Mouse (Mus musculus) gastrocnemius, postnatal 14 days (tissue): Measurements from ENCODE around the gene Zfhx3. TPM values are rescaled to one million over a fixed set of nuclear protein-coding genes. Genes with fewer than 3 reads are reported as not detected.

ENCODE experiments used
- DNase-seq: peaks from one replicate; pipeline ENCODE4 v3.0.0; 2021; ENCODE audit warnings: mixed read lengths
- intact Hi-C: fragments of 180-260 bp; cut with DNase I; formaldehyde crosslinking; loops from one replicate; pipeline ENCODE4 v1.15.1; 2025; ENCODE audit warnings: low total_unique reads
- total RNA-seq, 2 experiments: library from RNA; stranded (reverse); gene quantifications; 2 replicates each; pipeline ENCODE4 v1.2.3; 2021

Zfhx3 gene
- total RNA-seq, 2 experiments from 2014 or later = 9.7 to 10.8 TPM

DNA sequence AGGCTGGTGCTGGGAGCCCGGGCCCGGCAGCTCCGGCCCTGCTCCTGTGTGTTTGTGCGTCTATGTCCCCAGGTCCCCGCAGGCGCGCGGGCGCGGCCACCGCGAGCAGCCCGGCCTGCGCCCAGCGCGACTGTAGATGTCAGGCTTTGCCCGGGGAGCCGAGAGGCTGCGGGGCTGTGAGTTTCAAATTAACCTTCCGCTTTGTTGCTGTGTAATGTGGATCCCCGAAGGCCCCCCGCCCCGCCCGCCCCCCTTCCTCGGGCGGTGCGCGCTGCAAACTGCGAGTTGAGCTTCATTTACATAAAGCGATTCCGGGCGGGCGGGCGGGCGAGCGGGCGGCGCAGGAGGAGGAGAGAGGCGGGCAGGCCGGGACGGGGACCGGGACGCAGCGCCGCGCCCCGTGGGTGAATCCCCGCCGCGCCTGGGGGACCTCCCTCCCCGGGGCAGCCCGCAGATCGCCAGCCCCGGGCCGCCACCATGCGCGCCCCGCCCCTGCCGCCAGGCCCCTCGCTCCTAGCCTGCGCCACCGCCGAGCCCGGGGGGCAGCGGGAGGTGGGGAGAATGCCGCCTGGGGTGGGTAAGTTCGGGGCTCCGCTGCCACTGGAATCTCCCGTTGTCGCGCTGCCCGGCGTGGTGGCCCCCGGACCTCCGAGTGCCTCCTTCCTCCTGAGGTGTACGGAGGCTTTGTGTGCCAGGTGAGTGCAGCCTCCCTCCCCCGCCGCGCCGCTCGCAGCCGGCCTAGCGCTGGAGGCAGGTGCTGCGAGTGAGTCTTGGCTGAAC, 772.4 kb downstream of the Zfhx3 start:
- peak; percentile 61 for DNase-seq
- intact Hi-C loops = no loop called here

DNA sequence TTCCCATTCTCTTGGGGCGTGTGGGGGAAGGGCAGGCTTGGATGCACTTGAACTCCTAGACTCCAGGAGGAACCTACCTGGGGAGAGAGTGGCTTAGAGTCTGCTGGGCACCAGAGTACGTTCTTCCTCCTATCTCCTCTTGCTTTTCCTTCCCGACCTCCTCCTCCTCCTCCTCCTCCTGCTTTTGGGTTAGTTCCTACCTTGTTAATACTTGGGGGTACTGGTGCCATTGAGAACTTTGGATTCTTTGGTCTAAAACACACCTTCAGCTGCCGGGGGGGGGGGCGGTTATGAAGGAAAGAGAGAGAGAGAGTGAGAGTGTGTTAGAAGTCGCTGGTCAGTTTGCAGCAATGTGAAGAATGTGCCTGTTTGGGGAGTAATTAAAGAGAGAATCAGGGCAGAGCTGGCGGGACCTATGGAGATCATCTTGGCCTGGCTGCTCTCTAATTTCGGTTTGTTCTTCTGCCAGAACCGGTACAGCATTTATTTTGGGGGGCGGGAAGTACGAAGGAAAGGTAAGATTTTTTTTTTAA, 773.0 kb downstream of the Zfhx3 start:
- DNase-seq = no peak
- intact Hi-C loops = no loop called here

DNA sequence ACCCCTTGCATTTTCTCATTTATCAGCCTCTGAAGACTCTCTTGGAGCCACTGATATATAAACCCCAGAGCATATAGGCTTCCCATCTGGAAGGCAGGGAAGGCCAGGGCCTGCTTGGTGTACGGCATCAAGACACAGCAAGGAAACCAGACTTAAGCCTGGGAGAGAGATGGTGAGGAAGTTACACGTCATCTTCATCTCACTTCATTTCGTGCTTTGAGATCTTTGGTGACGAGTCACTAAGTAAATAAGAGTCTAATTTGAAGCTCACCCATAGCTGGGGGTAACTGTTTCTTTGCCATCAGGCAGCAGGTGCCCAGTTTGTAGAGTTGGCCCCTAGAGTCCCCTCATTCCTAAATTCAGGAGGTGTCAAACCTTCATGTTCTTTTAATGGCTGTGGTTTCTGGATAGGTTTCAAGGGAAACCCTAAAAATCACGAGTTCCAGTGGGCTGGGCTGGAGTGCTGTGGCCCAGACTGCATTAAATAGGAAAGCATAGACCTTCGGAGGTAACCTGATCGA, 773.9 kb downstream of the Zfhx3 start:
- DNase-seq = no peak
- intact Hi-C loops = no loop called here

DNA sequence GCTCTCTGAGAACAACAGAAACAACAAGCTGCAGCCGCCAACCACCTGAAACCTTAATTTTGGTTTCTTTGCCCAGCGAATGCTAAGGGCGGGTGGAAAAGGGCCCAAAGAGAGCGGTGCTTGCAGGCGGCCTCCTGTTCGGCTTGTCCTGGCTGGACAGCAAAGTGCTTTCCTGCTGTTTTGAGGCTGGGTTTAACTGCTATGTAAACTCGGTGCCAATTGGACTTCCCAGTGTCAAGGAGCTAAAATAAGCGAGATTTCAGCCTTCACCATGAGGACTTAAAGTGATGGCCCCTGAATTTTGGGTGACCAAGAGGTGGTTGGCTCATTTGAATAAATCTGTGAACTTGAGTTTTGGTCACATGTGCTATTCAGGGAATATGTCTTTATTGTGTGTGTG, 775.1 kb downstream of the Zfhx3 start:
- intact Hi-C loops = no loop called here
- no peak for DNase-seq

DNA sequence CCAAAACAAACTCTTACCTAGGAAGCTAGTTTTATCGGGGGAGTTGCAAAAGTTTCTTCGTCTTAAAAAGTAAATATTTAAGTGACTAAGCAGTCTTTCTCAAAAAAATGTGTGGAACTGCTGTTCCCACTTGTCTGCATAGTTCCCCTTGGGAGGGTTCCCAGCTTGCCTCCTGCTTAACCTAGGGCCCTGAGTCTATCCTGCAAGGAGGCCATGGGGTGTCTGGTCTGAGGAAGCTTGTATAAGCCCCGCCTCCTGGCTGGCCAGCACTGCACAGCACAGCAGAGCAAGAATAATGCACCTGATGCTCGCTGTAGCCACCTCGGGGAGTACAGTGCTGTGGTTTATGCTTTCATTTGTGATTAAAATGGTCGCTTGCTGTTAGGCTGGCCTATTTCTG, 775.6 kb downstream of the Zfhx3 start:
- no peak for DNase-seq
- intact Hi-C loops = no loop called here

DNA sequence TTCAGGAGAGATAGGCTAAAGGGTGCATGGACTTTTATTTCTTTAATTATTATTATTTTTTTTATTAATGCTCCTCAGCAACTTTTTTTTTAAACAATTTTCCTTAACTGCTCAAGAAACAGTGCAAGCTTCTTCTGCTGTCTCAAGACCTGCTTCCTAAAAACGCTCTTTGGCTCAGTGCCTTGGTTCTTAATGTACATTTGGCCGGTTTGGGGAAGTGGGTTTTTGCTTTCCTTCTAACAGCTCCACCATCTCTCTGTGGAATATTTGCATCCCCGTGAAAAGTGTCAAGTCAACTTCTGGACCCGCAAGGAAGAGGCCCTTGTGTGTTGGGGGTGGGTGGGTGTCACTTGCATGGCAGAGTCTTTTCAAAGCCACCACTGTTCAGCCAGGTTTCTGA, 778.4 kb downstream of the Zfhx3 start:
- no peak for DNase-seq
- intact Hi-C loops = no loop called here

DNA sequence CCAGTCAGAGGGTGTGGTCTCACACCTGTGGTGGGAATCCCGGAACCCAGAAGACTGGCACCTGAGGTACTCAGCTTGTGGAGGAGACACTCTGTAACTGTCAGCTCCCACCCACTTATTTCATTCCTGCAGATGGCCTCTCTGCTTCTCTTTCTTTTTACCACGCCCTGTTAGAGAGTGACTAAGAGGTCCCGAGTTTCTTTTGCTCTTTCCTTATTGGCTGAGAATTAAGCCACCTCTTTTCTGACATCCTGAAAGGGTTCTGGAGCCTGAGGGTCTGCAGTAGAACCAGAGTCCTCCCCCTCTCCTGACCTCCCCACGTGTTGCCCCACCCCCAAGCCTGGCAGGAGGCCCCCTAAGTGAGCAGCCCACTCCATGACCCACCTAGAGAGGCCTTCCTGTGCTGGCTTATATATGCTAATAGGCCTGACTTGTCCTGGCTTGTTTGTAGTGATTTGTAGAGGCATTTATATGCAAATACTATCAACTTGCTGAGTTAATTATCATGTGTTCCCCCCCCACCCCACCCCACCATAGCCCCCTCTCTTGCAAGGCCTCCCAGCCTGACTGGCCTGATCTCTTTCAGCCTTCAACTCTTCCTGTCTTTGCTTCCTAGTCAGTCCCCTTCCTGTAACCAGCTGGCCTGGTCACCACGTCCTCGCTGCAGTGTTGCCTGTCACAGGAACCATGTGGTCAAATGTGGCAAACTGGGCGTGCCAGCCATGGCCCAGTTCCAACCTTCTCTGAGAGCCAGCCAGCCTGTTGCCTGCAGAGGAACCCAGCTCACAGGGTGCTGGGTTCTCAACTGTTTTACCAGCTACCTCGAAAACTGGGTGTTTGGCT, 780.4 kb downstream of the Zfhx3 start:
- peak; percentile 87 for DNase-seq
- intact Hi-C loops = no loop called here

DNA sequence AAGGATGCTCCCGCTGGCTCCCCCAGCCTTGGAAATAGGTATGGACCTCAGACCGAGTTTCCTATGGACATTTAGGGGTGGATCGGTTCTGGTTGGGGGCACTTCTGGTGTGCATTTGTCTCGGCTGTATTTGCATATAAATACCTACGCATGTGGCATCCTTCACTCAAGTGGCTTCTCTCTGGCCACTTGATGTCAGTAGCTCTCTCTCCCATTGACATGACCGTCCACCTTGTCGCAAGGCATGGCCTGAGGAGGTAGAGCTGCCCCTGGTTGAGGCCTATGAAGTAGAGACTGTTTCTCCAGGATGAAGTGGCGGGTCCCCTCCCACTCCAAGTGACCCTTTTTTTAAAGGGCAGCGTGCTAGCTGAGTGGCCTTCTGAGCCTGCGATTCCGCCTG, 781.2 kb downstream of the Zfhx3 start:
- DNase-seq = no peak
- intact Hi-C loops = no loop called here

DNA sequence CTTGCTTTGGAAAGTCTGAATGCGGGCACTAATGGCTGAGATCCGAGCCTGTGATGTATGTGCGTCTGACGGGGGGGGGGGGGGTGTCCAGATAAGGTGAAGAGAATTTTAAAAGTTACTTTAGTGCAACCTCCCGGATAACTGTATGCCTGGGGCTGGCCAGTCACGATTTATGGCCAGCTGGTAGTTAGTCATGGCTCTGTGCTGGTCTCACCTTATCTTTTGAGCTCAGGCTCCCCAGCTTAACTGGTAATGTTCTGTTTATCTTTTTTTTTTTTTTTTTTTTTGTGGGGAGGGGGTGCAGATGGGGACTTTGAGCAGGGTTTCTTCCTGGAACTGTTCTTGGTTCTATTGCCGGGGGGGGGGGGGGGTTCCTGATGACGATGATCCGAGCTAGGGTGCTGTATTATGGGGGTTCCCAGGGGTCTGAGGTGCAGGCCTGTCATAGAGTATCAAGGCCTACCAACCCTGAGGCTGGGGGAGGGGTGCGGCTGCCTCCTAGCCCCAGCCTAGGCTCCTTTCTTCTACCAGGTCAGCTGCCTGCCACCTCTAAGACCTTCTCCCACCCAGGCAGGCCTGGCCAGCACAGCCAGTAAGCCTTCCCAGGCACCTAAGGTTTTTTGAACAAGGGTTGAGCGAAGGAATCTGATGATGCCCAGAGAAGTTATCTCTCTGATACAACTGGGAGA, 782.5 kb downstream of the Zfhx3 start:
- no peak for DNase-seq

DNA sequence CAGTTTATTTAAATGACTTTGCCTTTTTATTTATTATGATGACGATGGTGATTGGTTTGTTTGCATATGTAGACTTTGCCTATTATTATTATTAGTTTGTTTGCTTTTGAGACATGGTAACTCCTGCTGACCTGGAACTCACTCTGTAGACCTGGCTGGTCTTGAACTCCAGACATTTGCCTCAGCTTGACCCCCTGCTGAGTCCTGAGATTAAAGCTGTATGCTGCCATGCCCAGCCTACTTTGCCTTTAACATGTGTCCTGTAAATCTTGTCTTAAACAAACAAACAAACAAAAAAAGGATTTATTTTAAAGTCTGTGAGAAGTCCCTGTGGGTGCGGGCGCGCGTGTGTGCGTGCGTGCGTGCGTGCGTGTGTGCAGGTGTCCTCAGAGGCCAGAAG, 783.2 kb downstream of the Zfhx3 start:
- intact Hi-C loops = no loop called here
- no peak for DNase-seq

More for the DNA sequence above, 782.5 kb downstream of the Zfhx3 start:
- intact Hi-C loops = no loop called here

DNA sequence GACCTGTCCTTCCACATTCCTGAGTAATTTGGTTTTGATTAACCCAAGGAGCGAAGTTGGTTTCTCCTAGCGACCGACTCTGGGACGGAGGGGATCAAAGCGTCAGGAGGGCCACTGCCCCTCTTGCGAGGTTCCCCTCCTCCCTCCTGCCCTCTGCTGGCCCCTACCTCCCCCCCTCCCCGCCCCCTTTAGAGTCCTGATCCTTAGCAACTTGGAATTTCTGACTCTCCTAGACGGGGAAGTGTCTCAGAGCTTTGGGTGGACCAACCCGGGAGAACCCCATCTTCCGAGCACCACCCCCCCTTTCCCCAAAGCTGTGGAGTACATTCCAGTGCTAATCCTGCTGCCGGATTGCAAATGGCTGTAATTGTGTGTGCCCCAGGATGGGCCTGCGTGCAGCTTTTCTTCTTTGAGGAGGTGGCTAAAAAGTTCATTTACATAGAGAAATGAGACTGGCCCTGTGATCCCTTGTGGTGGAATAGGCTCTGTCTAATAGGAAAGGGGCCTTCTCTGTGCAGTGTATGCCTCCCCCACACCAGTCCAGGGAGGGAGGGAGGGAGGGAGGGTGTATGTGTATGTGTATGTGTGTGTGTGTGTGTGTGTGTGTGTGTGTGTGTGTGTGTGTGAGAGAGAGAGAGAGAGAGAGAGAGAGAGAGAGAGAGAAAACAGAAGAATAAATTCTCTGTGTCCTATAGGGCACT, 784.2 kb downstream of the Zfhx3 start:
- intact Hi-C loops = no loop called here
- no peak for DNase-seq

DNA sequence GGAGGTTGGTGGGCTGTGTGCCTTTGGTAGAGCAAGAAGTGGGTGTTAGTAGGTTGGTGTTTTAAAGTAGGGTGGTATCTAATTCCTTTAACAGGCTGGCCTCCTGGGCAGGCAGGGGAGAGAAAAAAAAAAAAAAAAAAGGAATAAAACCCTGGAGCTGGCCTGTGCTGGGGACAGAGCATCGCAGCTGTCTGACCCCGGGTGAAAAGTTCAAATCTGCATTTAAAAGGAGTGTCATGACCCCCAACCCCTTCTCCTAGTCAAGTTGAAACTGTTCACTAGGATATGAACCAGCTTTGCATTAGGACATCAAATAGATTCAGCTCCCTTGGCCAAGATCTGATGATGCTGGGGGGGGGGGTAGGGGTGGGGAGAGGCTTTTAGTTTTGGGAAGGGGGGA, 786.7 kb downstream of the Zfhx3 start:
- intact Hi-C loops = no loop called here
- no peak for DNase-seq

DNA sequence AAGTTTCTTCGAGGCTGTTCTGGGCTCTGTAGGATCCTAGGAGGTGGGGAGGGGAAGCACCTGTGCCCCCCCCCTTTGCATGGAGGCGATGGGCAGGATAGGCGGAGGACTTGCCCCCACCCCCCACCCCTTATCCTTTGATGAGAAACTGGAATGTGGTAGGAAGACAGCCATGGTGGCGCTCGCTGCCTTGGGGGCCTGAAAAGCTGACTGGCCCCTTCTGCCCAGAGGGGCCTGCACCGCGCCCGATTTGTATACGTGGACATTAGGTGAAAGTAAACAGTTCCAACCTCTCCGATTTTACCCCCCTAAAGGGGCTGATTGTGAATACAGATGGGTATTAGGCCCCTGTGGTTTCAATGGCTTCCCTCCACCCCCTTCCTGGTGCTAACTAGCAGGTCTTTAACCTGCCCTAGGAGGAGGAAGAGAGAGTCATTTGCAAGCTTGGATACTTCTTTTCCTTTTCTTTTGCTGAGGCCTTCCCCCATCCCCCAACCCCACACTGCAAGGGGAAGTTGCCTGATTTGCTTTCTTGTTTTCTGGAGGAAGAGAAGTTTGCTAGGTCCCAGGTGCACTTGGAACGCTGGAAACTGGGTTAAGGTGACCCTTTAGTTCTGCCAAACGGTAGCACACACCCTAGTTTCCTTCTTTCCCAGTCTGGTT, 787.4 kb downstream of the Zfhx3 start:
- no peak for DNase-seq
- intact Hi-C loops = no loop called here

DNA sequence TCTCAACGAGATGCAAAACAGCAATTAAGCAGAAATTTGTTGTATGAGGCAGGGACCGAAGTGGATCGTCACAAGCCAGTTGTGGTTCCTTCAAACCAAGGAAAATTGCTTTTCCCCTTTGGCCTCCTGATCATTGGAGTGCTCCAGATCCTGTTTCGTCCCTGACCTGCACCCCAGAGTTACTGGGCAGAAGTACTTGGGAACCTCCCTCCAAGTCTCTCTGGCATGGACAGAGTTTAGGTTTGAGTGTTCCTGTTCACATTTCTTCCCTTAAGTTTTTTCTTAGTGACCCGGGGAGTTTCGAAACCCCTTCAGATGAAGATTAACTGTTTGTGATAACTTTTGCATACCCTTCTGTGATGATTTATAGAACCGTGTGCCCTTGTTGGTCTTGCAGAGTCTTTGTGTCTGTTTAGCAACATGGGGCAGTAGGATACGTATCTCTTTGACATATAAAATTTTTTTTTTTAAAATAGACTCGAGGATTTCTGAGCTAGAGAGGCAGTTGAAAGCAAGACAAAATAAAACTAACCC, 788.5 kb downstream of the Zfhx3 start:
- intact Hi-C loops = no loop called here
- DNase-seq = no peak

DNA sequence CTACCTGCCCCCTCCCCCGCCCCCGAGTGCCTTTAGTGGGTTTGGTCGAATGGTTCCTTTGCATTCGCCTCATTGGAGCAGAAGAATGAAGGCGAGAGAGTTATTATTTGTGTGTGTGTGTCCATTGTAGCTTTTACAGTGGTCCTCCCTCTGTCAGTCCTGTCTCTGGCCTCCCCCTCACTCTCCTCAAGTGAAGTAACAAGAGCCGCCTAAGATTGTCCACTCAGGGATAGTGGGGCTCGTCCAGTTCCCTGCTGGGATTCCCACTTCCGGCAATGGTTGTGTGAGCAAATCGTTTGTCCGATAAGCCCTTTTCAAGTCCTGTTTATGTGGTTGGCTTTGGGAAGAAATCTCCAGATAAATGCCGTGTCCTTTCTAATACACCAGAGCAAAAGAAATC, 790.1 kb downstream of the Zfhx3 start:
- no peak for DNase-seq
- intact Hi-C loops = no loop called here

DNA sequence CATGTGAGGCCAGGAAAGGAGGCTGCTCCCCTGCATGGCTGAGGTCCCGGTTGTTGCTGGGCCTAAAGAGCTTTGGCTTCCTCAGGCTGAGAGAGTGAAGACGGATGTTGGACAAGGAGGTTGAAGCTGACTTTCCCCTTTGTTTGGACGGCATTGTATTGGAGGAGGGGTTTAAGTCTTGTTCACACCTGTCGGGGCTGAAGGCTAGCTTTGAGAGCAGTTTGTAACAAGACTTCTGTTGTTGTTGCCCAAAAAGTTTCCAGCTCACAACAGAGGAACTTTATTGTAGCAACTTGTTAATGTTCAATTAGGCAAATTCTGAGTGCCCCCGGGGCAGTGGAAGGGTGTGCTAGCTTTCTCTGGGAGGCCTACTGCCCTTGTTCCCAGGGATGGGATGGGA, 790.9 kb downstream of the Zfhx3 start:
- no peak for DNase-seq
- intact Hi-C loops = no loop called here

DNA sequence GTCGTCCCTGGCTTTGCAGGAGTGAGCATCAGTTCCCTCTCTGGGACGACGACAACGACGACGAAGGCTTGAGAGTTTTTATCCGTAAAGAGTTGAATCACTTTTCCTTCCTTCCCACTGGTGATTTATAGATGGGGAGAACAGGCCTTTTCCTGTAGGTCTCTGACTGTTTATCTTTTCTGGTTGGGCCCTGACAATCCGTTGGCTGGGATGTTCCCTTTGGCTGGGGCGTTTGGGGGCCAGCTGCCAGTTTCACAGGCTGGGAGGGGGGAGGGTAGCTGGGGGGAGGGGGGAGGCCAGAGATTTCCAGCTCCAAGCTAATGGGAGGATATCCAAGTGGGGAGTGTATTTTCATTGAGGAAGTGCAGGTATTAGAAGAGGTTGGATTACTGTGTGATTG, 794.0 kb downstream of the Zfhx3 start:
- no peak for DNase-seq
- intact Hi-C loops = no loop called here

DNA sequence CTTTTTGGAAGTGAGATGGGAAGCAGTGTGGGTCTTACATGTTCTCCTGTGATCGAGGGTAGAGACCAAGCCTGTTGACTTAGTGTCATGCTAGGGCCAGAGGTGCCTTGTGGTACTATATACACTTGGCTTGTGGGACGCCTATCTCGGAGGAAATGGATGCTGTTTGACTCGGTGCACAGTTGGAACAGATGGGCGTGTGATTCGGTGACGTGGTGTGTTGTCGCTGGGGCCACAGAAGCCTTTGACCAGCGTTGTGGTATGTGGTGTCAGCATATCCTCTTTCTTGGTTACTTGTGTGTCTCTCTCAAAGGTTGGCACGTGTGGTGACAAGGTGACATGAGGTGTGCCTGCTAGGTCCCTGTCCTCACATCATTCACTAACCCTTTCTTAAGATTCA, 795.7 kb downstream of the Zfhx3 start:
- intact Hi-C loops = no loop called here
- no peak for DNase-seq

DNA sequence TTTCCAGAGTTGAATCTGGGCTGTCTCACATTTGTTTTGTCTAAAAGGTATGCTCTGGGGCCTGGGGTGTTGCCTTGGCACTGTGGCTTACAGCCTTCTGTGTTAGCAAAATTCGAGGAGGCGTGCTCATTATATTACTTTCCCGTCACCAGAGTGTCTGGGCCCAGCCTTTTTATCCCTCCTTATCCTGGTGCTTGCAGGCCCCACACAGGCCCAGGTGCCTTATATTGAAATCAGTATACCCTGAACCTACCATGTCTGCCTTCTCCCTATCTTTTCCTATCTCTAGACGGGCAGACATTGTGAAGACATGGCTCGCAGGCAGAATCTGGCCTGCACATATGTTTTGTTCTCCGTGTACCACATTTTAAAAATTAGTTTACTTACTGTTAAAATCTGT, 797.1 kb downstream of the Zfhx3 start:
- no peak for DNase-seq
- intact Hi-C loops = no loop called here
